Mouse (Mus musculus): ENCODE measurements around the gene 4921507P07Rik.

- TF ChIP-seq CTCF (conservative IDR thresholded peaks at IDR 0.05; ENCODE audit: low read length) (no peak), POU5F1 (IDR thresholded peaks at IDR 0.05; ENCODE audit: borderline replicate concordance, low read length) (no peak)
Measured at GRCm38 (mm10) chr6:50571661-50572060, 24.8 kb downstream of the 4921507P07Rik start.

Data from E14TG2a.4 (cell line).